Mouse (Mus musculus) lung, adult 2 months (tissue): ENCODE results near the gene Osbpl9. TPM values are rescaled to one million over a fixed set of nuclear protein-coding genes. Genes with fewer than 3 reads are reported as not detected.
A peak's percentile ranks its signal among the peaks of the same experiment; 100 is the strongest.

Experiments
- DNase-seq: peaks from one replicate; pipeline ENCODE4 v3.0.0; 2022
- H3K4me1 ChIP-seq: fragments of 200-500 bp; 2 replicates; pipeline ENCODE4 v1.6.1; 2011; ENCODE audit warnings: low read length; ENCODE audit not compliant: control insufficient read depth, insufficient read depth
- H3K4me3 ChIP-seq: fragments of 200-500 bp; replicated peaks from 2 replicates; pipeline ENCODE3; 2011; ENCODE audit warnings: low read depth, mild to moderate bottlenecking, control low read depth, low read length; ENCODE audit errors: extremely low read depth
- CTCF ChIP-seq: fragments of 200-500 bp; IDR thresholded peaks from 2 replicates; pipeline ENCODE4 v1.5.1; 2011; ENCODE audit warnings: mild to moderate bottlenecking, low read length, control low read depth; ENCODE audit not compliant: insufficient read depth
- POLR2A ChIP-seq: fragments of 200-500 bp; IDR thresholded peaks from 2 replicates; pipeline ENCODE4 v1.6.1; 2011; ENCODE audit warnings: low read depth, mild to moderate bottlenecking, control low read depth, low read length, borderline replicate concordance; ENCODE audit errors: extremely low read depth
- WGBS: fragments of 180-500 bp; shearing (Covaris S2); methylation state at CpG from one replicate; pipeline ENCODE4 v1.1.7; 2018; 5-methylcytosine and 5-hydroxymethylcytosine counted together
- polyA plus RNA-seq: library from polyadenylated mRNA; depleted of rRNA; stranded (reverse); fragments of >200 nt; gene quantifications from 2 replicates; pipeline ENCODE4 v1.2.3, GENCODE M21; 2012

Osbpl9 gene
- polyA plus RNA-seq, 1 experiment: 167 TPM

DNA sequence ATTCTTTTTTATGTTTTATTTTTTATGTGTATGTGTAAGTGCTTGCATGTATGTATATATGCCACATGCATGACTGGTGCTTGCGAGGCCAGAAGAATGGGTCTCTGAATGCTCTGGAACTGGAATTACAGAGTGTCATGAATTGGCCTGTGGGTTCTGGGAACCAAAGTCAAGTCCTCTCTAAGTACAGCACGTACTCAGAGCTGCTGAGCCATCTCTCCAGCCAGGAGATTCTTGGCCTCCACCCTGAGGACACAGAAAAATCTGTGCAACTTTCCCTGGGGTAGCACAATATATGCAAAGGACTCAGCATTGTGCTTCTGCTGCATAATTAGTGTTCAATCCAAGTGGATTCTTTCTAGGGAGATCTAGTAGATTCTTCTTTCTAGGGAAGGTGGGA, 8.2 kb upstream of the Osbpl9 start:
- H3K4me3 ChIP-seq: no peak overlapping the region
- TF ChIP-seq CTCF: no peak
- TF ChIP-seq POLR2A: no peak
- no peaks in the 10 kb centered on the region; the same call in 1 of the 2 replicates for H3K4me1 ChIP-seq
- no peak for DNase-seq
- 71% methylated on average over 2 of the region's 2 CpGs for WGBS

DNA sequence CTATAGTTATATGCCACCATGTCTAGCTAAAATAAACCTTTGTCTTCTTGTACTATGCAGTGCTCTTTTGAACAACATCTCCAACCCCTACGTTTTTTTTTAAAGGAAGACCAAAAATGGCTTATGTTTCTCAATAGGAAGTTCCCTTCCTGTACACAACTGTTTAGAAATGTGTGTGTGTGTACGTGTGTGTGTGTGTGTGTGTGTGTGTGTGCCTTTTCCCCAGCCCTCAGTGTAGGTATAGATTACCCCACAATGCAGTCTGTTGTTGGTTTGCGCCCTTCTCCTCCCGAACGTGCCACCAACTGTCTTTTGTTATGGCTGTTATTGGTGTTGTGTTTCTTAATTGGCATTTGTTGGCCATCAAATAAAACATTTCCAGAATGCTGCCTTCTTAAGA, 5.5 kb upstream of the Osbpl9 start:
- 68% methylated on average over 5 of the region's 5 CpGs for WGBS
- TF ChIP-seq POLR2A: no peak
- no peak for TF ChIP-seq CTCF
- H3K4me1 ChIP-seq: peaks cover 9% of the 10 kb centered on the region
- H3K4me3 ChIP-seq: no peak overlapping the region
- no peak for DNase-seq

GRCm38 (mm10) chr4:109204416-109204815, 2.3 kb upstream of the Osbpl9 start:
- Histone ChIP-seq H3K4me1 (peaks cover 9% of the 10 kb centered on the region), H3K4me3 (no peak overlapping the region)
- no peak for TF ChIP-seq CTCF
- TF ChIP-seq POLR2A: peak; percentile 12; the same call in 1 of the 2 replicates
- 42% methylated on average over 1 of the region's 1 CpGs for WGBS
- DNase-seq: no peak

DNA sequence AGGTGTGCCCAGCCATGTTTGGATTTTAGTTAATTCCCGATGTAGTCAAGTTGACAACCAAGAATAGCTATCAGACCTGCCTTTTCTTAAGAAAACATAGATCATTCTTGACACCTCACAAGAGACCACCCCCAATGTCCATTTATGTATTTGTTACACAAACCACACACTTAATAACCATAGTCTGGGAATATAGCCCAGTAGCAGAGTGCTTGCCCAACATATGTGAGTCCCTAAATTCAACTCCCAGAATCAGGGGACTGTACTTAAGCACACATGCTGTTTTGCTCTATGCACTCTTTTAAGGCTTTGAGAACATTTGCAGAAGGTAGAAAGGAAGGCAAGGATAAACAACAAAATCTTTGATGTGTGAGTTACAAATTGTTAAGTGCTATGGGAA, 1.9 kb upstream of the Osbpl9 start:
- no peak for TF ChIP-seq POLR2A
- TF ChIP-seq CTCF: no peak
- DNase-seq: no peak
- Histone ChIP-seq H3K4me3 (no peak overlapping the region), H3K4me1 (peaks cover 9% of the 10 kb centered on the region)
- 50% methylated on average over 1 of the region's 1 CpGs for WGBS

- WGBS: 91% methylated on average over 4 of the region's 4 CpGs
- TF ChIP-seq POLR2A (no peak), CTCF (no peak)
- peaks cover 6% of the 10 kb centered on the region for H3K4me1 ChIP-seq
- DNase-seq: no peak
- H3K4me3 ChIP-seq: no peak overlapping the region
Measured at GRCm38 (mm10) chr4:109199069-109199468, 3.0 kb downstream of the Osbpl9 start.

DNA sequence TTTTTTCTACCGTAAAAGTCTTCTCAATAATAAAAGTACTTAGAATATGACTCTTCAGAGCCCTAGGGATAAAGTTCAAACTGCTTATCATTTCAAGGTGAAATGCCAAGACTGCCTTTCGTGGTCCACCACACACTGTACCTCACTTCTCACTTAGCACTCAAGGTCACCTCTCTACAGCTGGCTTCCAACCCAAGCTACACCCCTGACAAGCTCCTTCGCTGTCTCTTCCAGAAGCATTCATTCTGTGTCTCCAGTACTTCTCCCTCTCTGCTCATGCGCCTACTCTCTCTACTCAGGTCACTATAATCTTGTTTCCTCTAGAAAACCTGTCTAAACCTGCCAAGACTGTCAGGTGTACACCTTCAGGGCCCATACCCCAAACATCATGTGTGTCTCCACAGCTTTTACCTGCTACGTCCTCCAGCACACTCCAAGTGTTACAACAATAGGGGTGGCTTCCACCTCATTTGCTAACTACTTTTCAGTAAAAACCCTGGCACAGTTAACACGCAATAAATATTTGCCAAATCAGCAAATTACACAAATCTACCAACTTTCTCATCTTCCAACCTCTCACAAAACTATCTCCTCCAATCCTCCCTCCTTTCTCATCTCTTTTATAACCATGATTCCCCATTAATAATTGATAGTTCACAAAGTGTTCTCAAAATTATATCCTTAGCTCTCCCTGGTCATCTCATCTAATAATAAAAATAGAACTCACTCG, 6.0 kb downstream of the Osbpl9 start:
- no peak overlapping the region for H3K4me3 ChIP-seq
- DNase-seq: no peak
- 84% methylated on average over 7 of the region's 7 CpGs for WGBS

DNA sequence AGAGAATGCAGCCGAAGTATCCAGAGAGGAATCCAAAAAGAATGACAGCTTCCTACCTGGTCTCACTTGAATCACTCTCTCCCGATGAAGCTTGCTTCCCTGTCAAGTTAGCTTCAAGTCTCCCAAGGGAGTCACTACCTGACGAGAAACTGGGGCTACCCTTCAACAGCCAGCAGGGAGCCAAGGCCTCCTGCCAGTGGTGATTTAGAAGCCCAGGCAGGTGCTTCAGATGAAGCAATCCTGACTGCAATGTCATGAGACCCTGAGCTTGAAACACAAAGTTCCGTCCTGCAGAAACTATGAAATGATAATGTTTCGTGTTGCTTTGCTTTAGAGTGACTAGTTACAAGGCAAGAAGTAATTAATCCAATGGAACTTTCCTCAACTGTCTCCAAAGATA, 8.2 kb downstream of the Osbpl9 start:
- 77% methylated on average over 5 of the region's 5 CpGs for WGBS
- no peak overlapping the region for H3K4me3 ChIP-seq

More for the DNA sequence above, 6.0 kb downstream of the Osbpl9 start:
- TF ChIP-seq CTCF (no peak), POLR2A (no peak)
- H3K4me1 ChIP-seq: peaks cover 2% of the 10 kb centered on the region; the same call in 1 of the 2 replicates

DNA sequence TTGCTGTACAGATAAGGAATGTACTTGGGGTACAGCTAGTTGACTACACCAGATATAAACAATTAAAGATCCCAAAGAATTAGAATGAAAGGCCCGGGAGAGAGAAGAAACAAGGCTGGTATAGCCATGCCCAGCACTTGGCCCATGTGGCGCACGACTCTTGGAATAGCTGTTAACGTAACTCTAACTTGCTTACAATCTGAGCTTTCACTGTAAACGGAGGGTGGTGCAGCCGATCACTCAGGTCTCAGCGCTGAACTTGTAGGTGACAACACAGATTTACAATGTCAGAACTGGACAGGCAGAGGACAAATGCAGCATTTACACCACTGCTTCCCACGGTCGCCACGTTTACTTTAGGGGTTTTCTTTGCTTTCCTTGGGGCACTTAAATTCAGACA, 10.5 kb downstream of the Osbpl9 start:
- TF ChIP-seq CTCF (no peak), POLR2A (no peak)
- Histone ChIP-seq H3K4me1 (peaks cover 1% of the 10 kb centered on the region; the same call in 1 of the 2 replicates), H3K4me3 (no peak overlapping the region)
- WGBS: 67% methylated on average over 10 of the region's 10 CpGs
- DNase-seq: no peak

More for the DNA sequence above, 8.2 kb downstream of the Osbpl9 start:
- DNase-seq: no peak
- peaks cover 2% of the 10 kb centered on the region; the same call in 1 of the 2 replicates for H3K4me1 ChIP-seq
- no peak for TF ChIP-seq POLR2A
- TF ChIP-seq CTCF: no peak

DNA sequence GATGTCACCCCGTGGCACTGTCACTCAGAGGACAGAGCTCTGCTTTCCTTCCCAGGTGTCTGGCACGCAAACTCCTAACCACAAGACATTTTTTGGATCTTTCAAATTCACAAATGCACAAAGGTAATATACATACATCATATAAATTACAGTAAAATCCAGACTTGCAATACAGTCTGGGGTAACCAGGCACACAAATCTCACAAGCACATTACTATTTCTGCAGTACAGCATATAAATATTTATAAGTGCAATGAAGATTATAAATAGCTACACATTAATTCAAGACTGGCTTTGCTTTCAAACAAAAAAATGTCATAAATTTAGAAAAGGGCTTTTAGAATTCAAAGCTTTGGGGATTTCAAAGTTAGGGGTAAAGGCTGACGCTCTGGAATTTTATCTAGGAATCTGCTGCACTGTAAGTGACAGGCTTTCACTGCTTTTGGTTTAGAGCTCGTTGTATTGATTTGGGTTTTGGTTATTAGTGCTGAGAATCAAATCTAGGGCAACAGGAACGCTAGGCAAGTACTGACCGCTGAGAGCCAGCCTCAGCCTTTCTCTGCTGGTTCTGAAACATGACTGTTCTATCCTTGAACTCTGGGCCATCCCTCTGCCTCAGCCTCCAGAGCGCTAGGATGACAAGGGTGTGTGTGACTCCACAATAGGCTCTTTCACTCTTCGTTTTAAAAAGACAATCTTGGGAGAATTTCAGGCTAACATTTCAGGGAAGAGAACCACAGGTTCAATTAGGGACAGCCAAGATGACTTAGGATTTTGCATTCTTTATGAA, 16.3 kb downstream of the Osbpl9 start:
- WGBS: 76% methylated on average over 8 of the region's 8 CpGs
- TF ChIP-seq CTCF: no peak
- no peak overlapping the region for H3K4me3 ChIP-seq
- no peak for DNase-seq
- H3K4me1 ChIP-seq: no peaks in the 10 kb centered on the region
